Mouse (Mus musculus) neural tube, embryonic 14.5 days (tissue): ENCODE measurements around the gene Rer1. TPM values are rescaled to one million over a fixed set of nuclear protein-coding genes. Genes with fewer than 3 reads are reported as not detected.

Experiments
- ATAC-seq: fragments of 200-750 bp; cut with Nextera tagmentation; 2 replicates; pipeline ENCODE4 v1.8.0; 2017; ENCODE audit warnings: low read depth, mild to moderate bottlenecking, moderate TSS enrichment, moderate library complexity
- H3K27ac ChIP-seq: fragments of 300-500 bp; sonication (generic); 2 replicates; pipeline ENCODE4 v1.5.1; 2014; ENCODE audit warnings: low read depth, mild to moderate bottlenecking, control low read depth, low read length, moderate library complexity, mixed read lengths
- H3K27me3 ChIP-seq: fragments of 300-500 bp; sonication (generic); 2 replicates; pipeline ENCODE4 v1.6.1; 2014; ENCODE audit warnings: low read length; ENCODE audit not compliant: control insufficient read depth, insufficient read depth
- H3K36me3 ChIP-seq: fragments of 300-500 bp; sonication (generic); 2 replicates; pipeline ENCODE4 v1.6.1; 2014; ENCODE audit warnings: low read length, mixed read lengths; ENCODE audit not compliant: control insufficient read depth, insufficient read depth
- H3K4me1 ChIP-seq: fragments of 300-500 bp; sonication (generic); 2 replicates; pipeline ENCODE4 v1.6.1; 2014; ENCODE audit warnings: low read length; ENCODE audit not compliant: control insufficient read depth, insufficient read depth
- H3K4me2 ChIP-seq: fragments of 300-500 bp; sonication (generic); 2 replicates; pipeline ENCODE4 v1.6.1; 2014; ENCODE audit warnings: mild to moderate bottlenecking, low read depth, low read length, control low read depth
- H3K4me3 ChIP-seq: fragments of 300-500 bp; sonication (generic); 2 replicates; pipeline ENCODE4 v1.5.1; 2014; ENCODE audit warnings: low read depth, low read length, control low read depth, mixed read lengths
- H3K9ac ChIP-seq: fragments of 300-500 bp; sonication (generic); replicated peaks from 2 replicates; pipeline ENCODE4 v1.6.1; 2014; ENCODE audit warnings: low read depth, mild to moderate bottlenecking, control low read depth, low read length, mixed read lengths
- H3K9me3 ChIP-seq: fragments of 300-500 bp; sonication (generic); 2 replicates; pipeline ENCODE4 v1.6.1; 2016; ENCODE audit warnings: low read length; ENCODE audit not compliant: control insufficient read depth
- WGBS: fragments of 180-500 bp; shearing (Covaris S2); extraction: QIAGEN DNeasy Blood & Tissue Kit; methylation state at CpG from one replicate; pipeline ENCODE4 v1.1.7; 2014; 5-methylcytosine and 5-hydroxymethylcytosine counted together
- polyA plus RNA-seq: library from polyadenylated mRNA; unstranded; fragments of >200 nt; fragmentation: Nextera tagmentation; extraction: Ambion mirVana; gene quantifications from 2 replicates; pipeline ENCODE4 v1.2.1, GENCODE M21; 2014

Gene Rer1
- polyA plus RNA-seq, 1 experiment from 2014 or later, result 132 TPM

DNA sequence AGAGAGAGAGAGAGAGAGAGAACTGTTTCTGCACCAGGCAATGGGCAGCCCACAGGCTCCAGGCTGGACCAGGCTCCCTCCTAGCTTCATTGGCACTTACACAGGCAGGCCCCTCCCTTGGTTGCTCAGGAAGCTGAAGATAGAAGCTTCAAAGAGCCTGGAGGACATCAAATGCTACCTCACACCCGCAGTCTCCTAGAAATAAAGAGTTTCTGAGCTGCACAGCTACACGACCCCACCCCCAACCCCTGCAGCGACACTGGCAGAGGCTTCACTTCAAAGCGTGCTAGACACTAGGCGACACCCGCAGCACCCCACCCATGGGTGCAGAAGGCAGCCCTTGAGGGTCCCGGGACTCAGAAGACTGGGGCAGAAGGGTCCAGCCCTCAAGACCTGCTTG is 36.1 kb downstream of the Rer1 start:
- H3K9me3 ChIP-seq, result no peaks in the 10 kb centered on the region
- no peaks in the 10 kb centered on the region for H3K36me3 ChIP-seq
- no peak overlapping the region for H3K27ac ChIP-seq
- 0 out of 2 replicates have a peak, but pooled peaks cover 2% of the 10 kb centered on the region for H3K27me3 ChIP-seq
- no peak overlapping the region for H3K4me3 ChIP-seq
- H3K9ac ChIP-seq, result no peak overlapping the region
- H3K4me1 ChIP-seq, result no peaks in the 10 kb centered on the region
- WGBS, result 81% methylated on average over 7 of the region's 7 CpGs
- H3K4me2 ChIP-seq, result no peak overlapping the region
- ATAC-seq, result no peak

DNA sequence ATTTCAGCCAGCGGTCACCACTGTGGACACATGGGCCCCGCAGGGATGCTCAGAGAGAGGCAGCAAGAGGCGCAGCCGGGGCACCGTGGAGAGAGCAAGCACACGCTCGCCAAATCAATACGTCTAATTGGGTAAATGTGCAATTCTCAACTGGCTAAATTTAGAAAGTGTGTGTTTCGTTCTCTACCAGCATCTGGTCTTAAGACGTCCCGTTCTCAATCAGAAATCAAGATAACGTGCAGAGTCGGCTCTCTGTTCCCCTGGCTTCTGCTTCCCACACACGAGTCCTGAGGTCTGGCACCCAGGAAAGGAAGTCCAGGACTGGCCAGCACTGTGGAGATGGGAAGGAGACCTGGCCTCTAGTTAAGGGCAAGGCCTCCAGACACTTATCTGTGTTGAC is 39.5 kb downstream of the Rer1 start:
- H3K9me3 ChIP-seq, result no peaks in the 10 kb centered on the region
- 87% methylated on average over 14 of the region's 14 CpGs for WGBS
- peaks cover 26% of the 10 kb centered on the region for H3K27me3 ChIP-seq
- no peak overlapping the region for H3K27ac ChIP-seq
- no peaks in the 10 kb centered on the region; the same call in 1 of the 2 replicates for H3K4me1 ChIP-seq
- H3K4me3 ChIP-seq, result no peak overlapping the region
- no peaks in the 10 kb centered on the region for H3K36me3 ChIP-seq
- H3K9ac ChIP-seq, result no peak overlapping the region
- no peak overlapping the region for H3K4me2 ChIP-seq
- ATAC-seq, result no peak

DNA sequence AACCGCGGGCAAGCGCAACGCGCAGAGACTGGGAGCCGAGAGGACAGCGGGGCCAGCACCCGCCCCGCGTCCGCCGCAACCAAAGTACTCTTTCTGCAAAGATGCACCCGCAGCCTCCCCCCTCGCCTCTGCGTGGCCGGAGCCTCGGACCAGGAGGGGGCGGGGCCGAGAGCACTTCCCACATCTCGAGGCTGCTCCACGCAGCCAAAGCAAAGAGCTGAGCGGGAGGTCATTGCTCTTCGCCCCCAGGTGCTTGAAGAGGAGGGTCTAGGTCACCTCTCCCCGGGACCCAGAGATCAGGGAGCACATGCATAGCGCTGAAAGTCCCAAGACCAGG is 42.9 kb downstream of the Rer1 start:
- Histone ChIP-seq H3K4me1 (peaks cover 4% of the 10 kb centered on the region), H3K27ac (no peak overlapping the region), H3K9ac (peak overlapping the region; percentile 65), H3K4me2 (peak overlapping the region; percentile 71), H3K27me3 (peaks cover 26% of the 10 kb centered on the region), H3K9me3 (no peaks in the 10 kb centered on the region), H3K36me3 (no peaks in the 10 kb centered on the region), H3K4me3 (peak overlapping the region; percentile 43)
- no peak for ATAC-seq
- WGBS, result 2% methylated on average over 25 of the region's 25 CpGs

DNA sequence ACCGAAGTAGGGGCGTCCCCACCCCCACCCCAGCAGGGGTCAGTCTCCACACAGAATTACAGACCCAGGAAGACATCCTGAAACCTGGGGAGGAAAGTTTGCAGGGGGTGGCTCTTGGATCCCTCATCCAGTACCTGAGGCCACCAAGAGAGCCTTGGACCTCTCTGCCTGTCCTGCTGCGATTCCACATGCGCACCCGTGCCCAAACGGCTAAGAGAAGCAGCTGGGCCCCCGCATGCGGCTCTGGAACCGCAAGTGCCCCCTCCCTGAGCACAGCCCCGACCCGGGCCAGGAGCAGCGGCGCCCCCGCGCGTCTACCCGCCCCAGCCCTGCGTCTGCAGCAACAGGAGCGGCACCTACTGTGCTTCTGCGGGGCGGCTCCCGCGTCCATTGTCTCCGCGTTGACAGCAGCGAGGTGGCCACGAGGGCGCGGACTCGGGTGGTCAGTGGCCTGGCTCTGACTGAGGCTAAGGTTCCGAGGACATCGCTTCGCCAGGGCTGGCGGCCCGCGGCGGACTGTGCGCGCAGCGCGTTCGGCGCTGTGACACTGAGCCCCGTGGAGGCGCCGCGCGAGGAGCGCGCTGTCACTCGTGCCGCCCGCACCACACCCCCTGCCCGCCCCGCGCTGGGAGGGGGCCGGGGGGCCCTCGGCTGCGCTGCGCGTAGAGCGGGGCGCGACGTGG is 43.4 kb downstream of the Rer1 start:
- no peak overlapping the region for H3K27ac ChIP-seq
- peaks cover 26% of the 10 kb centered on the region for H3K27me3 ChIP-seq
- ATAC-seq, result peak; percentile 65; the same call in 1 of the 2 replicates
- H3K9ac ChIP-seq, result peak overlapping the region; percentile 65
- peak overlapping the region; percentile 43 for H3K4me3 ChIP-seq
- no peaks in the 10 kb centered on the region for H3K36me3 ChIP-seq
- peaks cover 4% of the 10 kb centered on the region for H3K4me1 ChIP-seq
- WGBS, result 2% methylated on average over 45 of the region's 65 CpGs
- H3K4me2 ChIP-seq, result peak overlapping the region; percentile 71
- H3K9me3 ChIP-seq, result no peaks in the 10 kb centered on the region

DNA sequence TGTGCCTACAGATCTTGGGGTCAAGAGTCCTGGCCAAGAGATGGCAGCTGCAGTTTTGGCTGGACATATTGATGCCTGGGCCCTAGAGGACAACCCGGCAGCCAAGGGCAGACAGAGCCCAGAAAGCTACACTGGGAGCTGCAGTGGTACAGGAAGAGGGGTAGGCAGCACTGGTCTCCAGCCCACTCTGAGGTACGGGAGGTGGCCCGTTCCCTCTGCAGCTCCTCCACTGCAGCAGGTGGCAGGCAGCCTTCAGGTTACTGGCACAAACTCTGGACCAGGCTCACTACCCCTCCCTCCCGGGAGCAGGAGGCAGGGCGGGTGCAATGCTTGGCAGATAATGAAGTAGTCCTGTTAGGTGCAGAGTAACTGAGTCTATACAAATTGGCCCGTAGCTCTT is 45.5 kb downstream of the Rer1 start:
- no peaks in the 10 kb centered on the region for H3K36me3 ChIP-seq
- H3K4me2 ChIP-seq, result peak overlapping the region; percentile 19; the same call in 1 of the 2 replicates
- H3K9ac ChIP-seq, result no peak overlapping the region; the same call in 1 of the 2 replicates
- peaks cover 24% of the 10 kb centered on the region for H3K27me3 ChIP-seq
- ATAC-seq, result peak; percentile 42; the same call in 1 of the 2 replicates
- no peak overlapping the region for H3K27ac ChIP-seq
- WGBS, result 60% methylated on average over 6 of the region's 6 CpGs
- no peaks in the 10 kb centered on the region for H3K9me3 ChIP-seq
- no peak overlapping the region for H3K4me3 ChIP-seq
- peaks cover 4% of the 10 kb centered on the region for H3K4me1 ChIP-seq

DNA sequence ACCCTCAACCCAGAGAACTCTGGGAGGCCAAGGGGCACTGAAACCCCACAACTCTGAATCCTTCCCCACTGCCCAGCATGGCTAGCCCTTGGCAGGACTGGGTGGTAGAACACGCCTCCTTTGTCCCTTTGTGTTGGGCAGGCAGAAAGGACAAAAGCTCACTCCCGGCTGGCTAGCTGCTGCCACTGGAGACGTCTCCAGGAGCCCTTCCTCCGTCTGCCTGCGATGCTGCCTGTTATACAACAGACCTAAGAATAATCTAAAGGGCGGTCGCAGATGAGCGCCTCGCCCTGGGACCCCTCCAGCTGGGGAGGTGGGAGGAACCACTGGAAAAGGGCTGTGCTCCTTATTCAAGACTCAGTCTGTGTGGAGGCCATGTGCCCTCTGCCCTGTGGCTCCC is 46.0 kb downstream of the Rer1 start:
- no peaks in the 10 kb centered on the region for H3K9me3 ChIP-seq
- peaks cover 24% of the 10 kb centered on the region for H3K27me3 ChIP-seq
- peak overlapping the region; percentile 47 for H3K9ac ChIP-seq
- H3K4me3 ChIP-seq, result peak overlapping the region; percentile 7; the same call in 1 of the 2 replicates
- H3K4me1 ChIP-seq, result peaks cover 4% of the 10 kb centered on the region
- 15% methylated on average over 9 of the region's 9 CpGs for WGBS
- no peak overlapping the region for H3K27ac ChIP-seq
- no peak for ATAC-seq
- H3K4me2 ChIP-seq, result 0 out of 2 replicates have a peak overlapping the region, but pooled peaks have one; percentile 19
- H3K36me3 ChIP-seq, result no peaks in the 10 kb centered on the region

DNA sequence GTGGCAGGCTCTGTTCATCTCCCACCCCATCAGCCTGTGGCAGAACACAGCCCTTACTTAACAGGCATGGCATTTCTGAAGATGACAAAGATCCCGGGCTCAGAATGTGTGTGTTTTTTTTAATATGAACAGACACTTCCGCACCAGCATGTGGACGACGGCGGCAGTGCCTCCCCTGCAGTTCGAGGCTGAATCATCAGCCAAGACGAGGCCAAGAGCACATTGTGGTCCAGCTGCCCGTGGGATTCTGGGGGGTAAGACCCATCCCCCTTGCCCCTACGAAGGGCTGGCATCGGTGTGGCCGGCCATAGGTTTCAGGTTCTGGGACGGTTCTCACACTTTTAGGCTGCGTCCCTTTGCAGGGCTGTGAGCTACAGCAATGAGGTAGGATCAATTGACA is 51.4 kb downstream of the Rer1 start:
- no peaks in the 10 kb centered on the region for H3K36me3 ChIP-seq
- no peak overlapping the region for H3K27ac ChIP-seq
- no peaks in the 10 kb centered on the region for H3K9me3 ChIP-seq
- H3K9ac ChIP-seq, result peak overlapping the region; percentile 28; the same call in 1 of the 2 replicates
- H3K4me3 ChIP-seq, result no peak overlapping the region
- 0 out of 2 replicates have a peak, but pooled peaks cover 4% of the 10 kb centered on the region for H3K27me3 ChIP-seq
- ATAC-seq, result no peak
- 61% methylated on average over 13 of the region's 13 CpGs for WGBS
- no peak overlapping the region for H3K4me2 ChIP-seq
- H3K4me1 ChIP-seq, result peaks cover 11% of the 10 kb centered on the region

DNA sequence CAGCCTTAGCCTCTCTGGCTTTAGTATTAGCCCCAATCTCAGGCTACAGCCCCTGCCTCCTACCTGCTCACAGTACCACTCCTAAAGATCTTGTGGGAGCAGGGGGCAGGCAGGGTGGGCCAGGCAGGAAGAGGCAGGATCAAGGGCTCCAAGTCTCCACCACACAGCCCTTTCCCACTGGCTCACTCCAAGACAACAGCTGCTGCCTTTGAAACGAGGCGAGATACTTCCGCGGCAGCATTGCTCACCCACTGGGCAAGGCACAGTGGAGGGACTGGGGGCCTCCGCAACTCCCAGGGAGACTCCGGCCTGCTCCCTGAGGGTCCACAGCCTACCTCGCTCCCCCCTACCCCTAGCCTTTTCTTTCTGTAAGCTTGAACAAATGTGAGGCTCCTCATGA is 52.0 kb downstream of the Rer1 start:
- Histone ChIP-seq H3K4me3 (no peak overlapping the region), H3K27ac (no peak overlapping the region), H3K4me1 (peaks cover 11% of the 10 kb centered on the region), H3K9me3 (no peaks in the 10 kb centered on the region), H3K4me2 (no peak overlapping the region), H3K27me3 (0 out of 2 replicates have a peak, but pooled peaks cover 4% of the 10 kb centered on the region), H3K36me3 (no peaks in the 10 kb centered on the region), H3K9ac (no peak overlapping the region)
- WGBS, result 32% methylated on average over 7 of the region's 7 CpGs
- no peak for ATAC-seq

DNA sequence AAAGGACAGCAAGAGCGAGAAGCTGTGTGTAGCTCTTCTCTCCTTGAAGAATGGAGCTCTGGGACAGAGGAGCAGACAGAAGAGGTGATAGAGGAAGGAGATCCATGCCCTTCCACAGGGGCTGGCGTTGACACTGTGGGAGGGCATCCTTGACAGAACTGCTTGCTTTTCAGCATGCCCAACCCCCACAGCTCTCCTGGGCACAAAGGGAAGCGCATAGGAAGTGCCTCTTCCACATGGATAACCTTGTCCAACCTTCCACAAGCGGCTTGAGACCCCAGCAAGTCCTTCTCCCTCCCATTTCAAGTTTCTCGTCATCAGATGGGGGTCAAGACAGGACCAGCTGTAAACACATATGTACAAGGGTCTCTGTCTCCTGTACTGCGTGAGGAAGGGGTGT is 53.1 kb downstream of the Rer1 start:
- Histone ChIP-seq H3K4me2 (no peak overlapping the region), H3K4me3 (no peak overlapping the region), H3K36me3 (no peaks in the 10 kb centered on the region), H3K27me3 (0 out of 2 replicates have a peak, but pooled peaks cover 4% of the 10 kb centered on the region), H3K27ac (no peak overlapping the region), H3K9ac (0 out of 2 replicates have a peak overlapping the region, but pooled peaks have one; percentile 25), H3K4me1 (peaks cover 11% of the 10 kb centered on the region), H3K9me3 (no peaks in the 10 kb centered on the region)
- WGBS, result 36% methylated on average over 6 of the region's 6 CpGs
- no peak for ATAC-seq
